Mouse (Mus musculus): ENCODE measurements at regions not wholly inside any gene's neighbourhood (a gene's known extent, or its start where the extent isn't known, plus 50 kb on each side); places are given as distances from the start of the nearest gene placed in this dataset.

DNA sequence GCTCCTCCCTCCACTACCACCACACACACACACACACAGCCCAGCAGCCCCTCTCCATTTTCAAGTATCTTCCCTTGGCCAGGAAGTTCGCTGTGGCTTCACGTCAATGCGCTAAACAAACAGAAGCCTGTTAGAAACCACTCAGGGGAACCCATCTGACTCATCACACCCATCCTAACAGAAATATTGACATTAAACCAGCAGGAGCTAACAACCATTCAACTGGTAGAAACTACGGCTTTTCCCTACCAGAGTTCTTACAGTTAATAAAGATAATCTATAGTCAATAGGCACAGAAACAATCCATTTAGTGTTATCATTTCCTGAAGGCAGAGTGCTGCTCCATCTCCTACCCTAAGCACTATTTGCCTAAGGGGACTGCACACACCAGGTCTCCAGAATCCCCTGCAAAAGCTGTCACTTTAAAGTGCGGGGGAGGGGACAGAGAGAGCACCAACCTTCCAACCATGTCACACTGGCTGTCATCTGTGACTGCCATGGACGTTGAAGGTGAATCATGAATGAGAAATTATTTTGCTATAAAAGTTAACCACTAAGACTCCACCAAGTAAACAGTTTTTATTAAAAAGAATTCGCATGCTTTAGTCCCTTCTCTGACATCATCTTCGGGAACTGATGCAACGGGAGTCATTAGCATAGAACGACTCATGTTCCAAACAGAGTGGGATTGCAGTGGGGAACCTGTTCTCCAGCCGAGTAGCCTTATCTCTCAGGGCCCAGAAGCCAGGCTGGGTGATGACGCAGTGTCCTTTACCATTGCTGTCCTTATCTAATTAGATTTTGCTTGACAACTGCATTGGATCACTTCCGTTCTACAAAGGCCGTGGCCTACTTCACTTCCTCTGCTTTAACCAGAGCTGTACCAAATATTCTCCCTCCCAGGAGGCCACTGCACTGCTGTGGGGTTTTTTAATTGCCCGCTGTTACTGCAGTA is 91.0 kb downstream of the Actbl2 start:
- 72% methylated on average over 15 of the region's 15 CpGs for WGBS
- no peaks in the 10 kb centered on the region for H3K9me3 ChIP-seq (ENCODE audit: control insufficient read depth, low read length)

DNA sequence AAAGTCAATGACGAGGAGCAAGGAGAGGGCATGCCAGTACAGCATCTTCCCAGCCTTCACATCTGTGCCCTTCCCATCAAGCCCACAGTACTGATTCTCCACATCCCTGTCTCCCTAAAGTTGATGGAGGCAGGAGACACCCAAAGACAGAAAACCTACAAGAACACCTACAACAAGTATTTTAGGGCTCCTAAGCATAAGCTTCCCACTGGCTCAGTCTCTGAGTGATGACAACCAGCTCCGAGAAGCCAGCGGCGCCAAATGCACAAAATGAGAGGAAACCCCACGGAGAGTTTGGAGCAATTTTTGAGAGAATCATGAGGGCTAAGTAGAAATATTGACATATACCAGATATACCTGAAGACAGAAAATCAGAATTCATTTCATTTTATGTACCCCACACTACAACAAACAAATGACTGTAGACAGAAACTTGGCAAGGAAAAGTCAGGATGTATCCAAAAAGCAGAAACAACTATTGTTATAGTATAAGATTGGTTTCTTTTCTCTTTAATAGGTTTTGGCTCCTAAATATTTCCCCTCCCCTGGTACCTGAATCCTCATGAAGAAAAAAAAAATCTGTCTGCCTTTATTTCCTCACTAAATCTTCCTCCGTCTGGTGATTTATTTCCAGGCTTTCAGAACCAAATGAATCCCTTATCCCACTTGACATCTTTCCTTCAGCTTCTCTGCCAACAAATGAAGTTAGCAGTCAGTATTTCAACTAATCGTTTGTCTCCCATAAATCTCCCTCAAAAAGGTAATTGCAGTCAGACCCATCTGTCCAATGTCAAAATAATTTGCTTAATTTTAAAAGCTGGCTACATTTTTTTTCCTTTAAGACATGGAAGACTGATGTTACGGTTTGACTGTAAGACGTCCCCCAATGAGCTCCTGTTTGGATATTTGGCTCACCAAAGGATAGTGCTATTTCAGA is 102.0 kb downstream of the Actbl2 start:
- TF ChIP-seq POLR2A (IDR thresholded peaks at IDR 0.05; ENCODE audit: borderline replicate concordance, extremely low read depth, insufficient read depth, insufficient read length): no peak
- Histone ChIP-seq H3K36me3 (ENCODE audit: control insufficient read depth, insufficient read depth, low read length) (no peaks in the 10 kb centered on the region), H3K4me2 (replicated peaks; ENCODE audit: low read depth, low read length, severe bottlenecking) (no peak overlapping the region), H3K27ac (replicated peaks; ENCODE audit: low read depth, low read length) (no peak overlapping the region), H3K9ac (ENCODE audit: low read depth, low read length, severe bottlenecking) (no peak overlapping the region), H3K27me3 (ENCODE audit: control insufficient read depth, insufficient read depth, low read length) (no peaks in the 10 kb centered on the region), H3K4me1 (ENCODE audit: control insufficient read depth, insufficient read depth, low read length) (no peaks in the 10 kb centered on the region), H3K4me3 (replicated peaks; ENCODE audit: low read length) (no peak overlapping the region), H3K9me3 (ENCODE audit: control insufficient read depth, low read length) (no peaks in the 10 kb centered on the region)
- DNase-seq (ENCODE audit: low spot score) (peak; percentile 56), ATAC-seq (ENCODE audit: low FRiP score, low read depth) (no peak)
- WGBS: 59% methylated on average over 9 of the region's 9 CpGs

More for the DNA sequence above, 91.0 kb downstream of the Actbl2 start:
- Histone ChIP-seq H3K4me2 (replicated peaks; ENCODE audit: low read depth, low read length, severe bottlenecking) (no peak overlapping the region), H3K27ac (replicated peaks; ENCODE audit: low read depth, low read length) (no peak overlapping the region), H3K4me1 (ENCODE audit: control insufficient read depth, insufficient read depth, low read length) (no peaks in the 10 kb centered on the region), H3K4me3 (replicated peaks; ENCODE audit: low read length) (no peak overlapping the region), H3K36me3 (ENCODE audit: control insufficient read depth, insufficient read depth, low read length) (no peaks in the 10 kb centered on the region), H3K27me3 (ENCODE audit: control insufficient read depth, insufficient read depth, low read length) (no peaks in the 10 kb centered on the region), H3K9ac (ENCODE audit: low read depth, low read length, severe bottlenecking) (no peak overlapping the region)
- no peak for ATAC-seq (ENCODE audit: low FRiP score, low read depth)
- DNase-seq (ENCODE audit: low spot score): no peak
- no peak for TF ChIP-seq POLR2A (IDR thresholded peaks at IDR 0.05; ENCODE audit: borderline replicate concordance, extremely low read depth, insufficient read depth, insufficient read length)

- no peak overlapping the region for H3K4me2 ChIP-seq (replicated peaks; ENCODE audit: low read depth, low read length, severe bottlenecking)
- no peaks in the 10 kb centered on the region for H3K36me3 ChIP-seq (ENCODE audit: control insufficient read depth, insufficient read depth, low read length)
- H3K4me3 ChIP-seq (replicated peaks; ENCODE audit: low read length): no peak overlapping the region
- DNase-seq (ENCODE audit: low spot score): no peak
- no peaks in the 10 kb centered on the region for H3K4me1 ChIP-seq (ENCODE audit: control insufficient read depth, insufficient read depth, low read length)
- no peak for ATAC-seq (ENCODE audit: low FRiP score, low read depth)
- no peaks in the 10 kb centered on the region for H3K27me3 ChIP-seq (ENCODE audit: control insufficient read depth, insufficient read depth, low read length)
- TF ChIP-seq POLR2A (IDR thresholded peaks at IDR 0.05; ENCODE audit: borderline replicate concordance, extremely low read depth, insufficient read depth, insufficient read length): no peak
- H3K27ac ChIP-seq (replicated peaks; ENCODE audit: low read depth, low read length): no peak overlapping the region
- no peaks in the 10 kb centered on the region for H3K9me3 ChIP-seq (ENCODE audit: control insufficient read depth, low read length)
- WGBS: 81% methylated on average over 4 of the region's 4 CpGs
- no peak overlapping the region for H3K9ac ChIP-seq (ENCODE audit: low read depth, low read length, severe bottlenecking)
These were observed 106.6 kb downstream of the Actbl2 start for GRCm38 (mm10) chr13:111361456-111361855.

DNA sequence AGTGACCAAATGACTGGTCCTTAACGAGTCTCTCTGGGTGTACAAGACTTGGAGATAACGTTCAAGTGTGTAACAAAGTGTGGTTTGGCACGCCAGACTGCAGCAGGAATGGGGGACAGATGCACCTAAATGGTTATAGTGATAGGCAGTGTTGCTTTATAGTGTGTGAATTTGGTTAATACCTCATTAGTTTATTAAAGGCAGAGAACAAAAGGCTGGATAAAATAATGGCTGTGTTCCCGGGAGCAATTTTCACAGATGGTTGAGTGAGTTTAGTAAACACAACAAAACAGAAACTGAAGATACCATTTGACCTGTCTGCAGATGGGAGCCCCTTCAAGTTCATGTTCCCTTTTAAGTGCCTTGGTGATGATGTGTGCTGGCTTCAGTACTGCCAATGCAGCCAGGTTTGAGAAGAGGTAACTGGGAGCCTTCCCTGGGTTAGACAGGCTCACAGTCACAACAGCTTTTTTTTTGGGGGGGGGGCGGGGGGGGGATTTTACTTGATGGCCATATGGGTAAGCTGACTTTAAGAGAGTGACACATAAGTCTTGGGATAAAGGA is 108.4 kb downstream of the Actbl2 start:
- Histone ChIP-seq H3K9me3 (ENCODE audit: control insufficient read depth, low read length) (no peaks in the 10 kb centered on the region), H3K27me3 (ENCODE audit: control insufficient read depth, insufficient read depth, low read length) (no peaks in the 10 kb centered on the region), H3K36me3 (ENCODE audit: control insufficient read depth, insufficient read depth, low read length) (no peaks in the 10 kb centered on the region), H3K9ac (ENCODE audit: low read depth, low read length, severe bottlenecking) (no peak overlapping the region), H3K4me2 (replicated peaks; ENCODE audit: low read depth, low read length, severe bottlenecking) (no peak overlapping the region), H3K27ac (replicated peaks; ENCODE audit: low read depth, low read length) (no peak overlapping the region), H3K4me3 (replicated peaks; ENCODE audit: low read length) (no peak overlapping the region), H3K4me1 (ENCODE audit: control insufficient read depth, insufficient read depth, low read length) (no peaks in the 10 kb centered on the region)
- DNase-seq (ENCODE audit: low spot score) (no peak), ATAC-seq (ENCODE audit: low FRiP score, low read depth) (no peak)
- TF ChIP-seq POLR2A (IDR thresholded peaks at IDR 0.05; ENCODE audit: borderline replicate concordance, extremely low read depth, insufficient read depth, insufficient read length): no peak
- 43% methylated on average over 5 of the region's 5 CpGs for WGBS

DNA sequence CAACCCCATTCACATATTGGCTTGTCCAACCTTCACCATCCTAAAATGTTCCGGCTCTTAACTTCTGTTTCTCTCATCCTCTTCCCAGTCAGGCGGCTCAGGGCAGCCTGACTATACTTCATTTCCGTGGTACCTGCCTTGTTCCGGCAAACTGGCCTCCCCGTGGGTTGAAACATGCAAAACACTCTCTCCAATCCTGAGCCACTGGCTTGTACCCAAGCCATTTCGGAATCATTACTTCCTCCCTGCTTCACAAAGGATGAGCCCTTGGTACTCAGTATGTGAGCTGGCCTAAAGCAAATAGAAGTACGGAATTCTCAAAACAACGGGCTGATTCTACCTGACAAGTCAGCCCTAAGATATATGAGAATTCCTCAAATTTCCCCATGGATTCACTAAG is 112.1 kb downstream of the Actbl2 start:
- ATAC-seq (ENCODE audit: low FRiP score, low read depth): no peak
- H3K4me2 ChIP-seq (replicated peaks; ENCODE audit: low read depth, low read length, severe bottlenecking): no peak overlapping the region
- H3K36me3 ChIP-seq (ENCODE audit: control insufficient read depth, insufficient read depth, low read length): no peaks in the 10 kb centered on the region
- no peak overlapping the region for H3K4me3 ChIP-seq (replicated peaks; ENCODE audit: low read length)
- 89% methylated on average over 8 of the region's 8 CpGs for WGBS
- TF ChIP-seq POLR2A (IDR thresholded peaks at IDR 0.05; ENCODE audit: borderline replicate concordance, extremely low read depth, insufficient read depth, insufficient read length): no peak
- no peaks in the 10 kb centered on the region for H3K4me1 ChIP-seq (ENCODE audit: control insufficient read depth, insufficient read depth, low read length)
- no peaks in the 10 kb centered on the region for H3K27me3 ChIP-seq (ENCODE audit: control insufficient read depth, insufficient read depth, low read length)
- H3K9me3 ChIP-seq (ENCODE audit: control insufficient read depth, low read length): no peaks in the 10 kb centered on the region
- H3K9ac ChIP-seq (ENCODE audit: low read depth, low read length, severe bottlenecking): no peak overlapping the region
- H3K27ac ChIP-seq (replicated peaks; ENCODE audit: low read depth, low read length): no peak overlapping the region
- no peak for DNase-seq (ENCODE audit: low spot score)
